Mouse (Mus musculus) embryonic facial prominence, embryonic 10.5 days (tissue): Measurements from ENCODE around the gene Uri1. TPM values are rescaled to one million over a fixed set of nuclear protein-coding genes. Genes with fewer than 3 reads are reported as not detected.
A peak's percentile ranks its signal among the peaks of the same experiment; 100 is the strongest.

Experiments
- DNase-seq: peaks from one replicate; pipeline ENCODE4 v3.0.0-alpha.2; 2017; ENCODE audit warnings: low spot score
- H3K27ac ChIP-seq: fragments of 300-500 bp; sonication (generic); replicated peaks from 2 replicates; pipeline ENCODE4 v1.5.1; 2016; ENCODE audit warnings: mild to moderate bottlenecking
- H3K27me3 ChIP-seq: fragments of 300-500 bp; sonication (generic); replicated peaks from 2 replicates; pipeline ENCODE4 v1.6.1; 2016; ENCODE audit warnings: low read depth, mild to moderate bottlenecking; ENCODE audit not compliant: poor library complexity, severe bottlenecking
- H3K36me3 ChIP-seq: fragments of 300-500 bp; sonication (generic); replicated peaks from 2 replicates; pipeline ENCODE4 v1.6.1; 2016; ENCODE audit warnings: mild to moderate bottlenecking, moderate library complexity
- H3K4me1 ChIP-seq: fragments of 300-500 bp; sonication (generic); 2 replicates; pipeline ENCODE4 v1.6.1; 2016
- H3K4me3 ChIP-seq: fragments of 300-500 bp; sonication (generic); 2 replicates; pipeline ENCODE4 v1.5.1; 2016; ENCODE audit warnings: mild to moderate bottlenecking, moderate library complexity
- H3K9me3 ChIP-seq: fragments of 300-500 bp; sonication (generic); 2 replicates; pipeline ENCODE4 v1.6.1; 2016; ENCODE audit warnings: mild to moderate bottlenecking
- WGBS: fragments of 180-500 bp; shearing (Covaris S2); methylation state at CpG from one replicate; pipeline ENCODE4 v1.1.7; 2016; 5-methylcytosine and 5-hydroxymethylcytosine counted together
- polyA plus RNA-seq: library from polyadenylated mRNA; unstranded; fragments of >200 nt; fragmentation: Nextera tagmentation; extraction: Ambion mirVana; gene quantifications from 2 replicates; pipeline ENCODE4 v1.2.1, GENCODE M21; 2016

Gene Uri1
- polyA plus RNA-seq, 1 experiment from 2014 or later: 49.0 TPM

DNA sequence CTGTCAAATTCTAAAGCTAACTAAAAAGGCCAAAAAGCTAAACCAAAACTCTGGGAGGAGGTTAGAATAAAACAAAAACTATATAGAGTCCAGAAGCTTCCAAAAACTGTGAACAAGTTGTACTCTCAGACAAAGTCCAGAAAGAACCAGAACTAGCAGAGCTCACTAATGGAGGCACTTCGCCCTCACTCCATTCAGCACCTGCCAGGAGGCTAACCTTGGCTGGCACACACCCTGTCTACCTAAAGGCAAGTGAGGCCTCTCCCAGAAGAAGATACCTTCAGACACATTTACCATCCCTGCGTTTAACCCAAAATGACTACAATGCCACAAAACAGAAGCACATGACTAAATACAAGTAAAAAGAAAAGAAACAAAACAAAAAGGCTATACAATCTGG lies 20.9 kb downstream of the Uri1 start:
- Histone ChIP-seq H3K4me3 (no peak overlapping the region), H3K9me3 (no peaks in the 10 kb centered on the region), H3K4me1 (no peaks in the 10 kb centered on the region; the same call in 1 of the 2 replicates), H3K27me3 (no peaks in the 10 kb centered on the region), H3K36me3 (no peaks in the 10 kb centered on the region), H3K27ac (no peak overlapping the region)
- DNase-seq: no peak
- 90% methylated on average over 2 of the region's 2 CpGs for WGBS

DNA sequence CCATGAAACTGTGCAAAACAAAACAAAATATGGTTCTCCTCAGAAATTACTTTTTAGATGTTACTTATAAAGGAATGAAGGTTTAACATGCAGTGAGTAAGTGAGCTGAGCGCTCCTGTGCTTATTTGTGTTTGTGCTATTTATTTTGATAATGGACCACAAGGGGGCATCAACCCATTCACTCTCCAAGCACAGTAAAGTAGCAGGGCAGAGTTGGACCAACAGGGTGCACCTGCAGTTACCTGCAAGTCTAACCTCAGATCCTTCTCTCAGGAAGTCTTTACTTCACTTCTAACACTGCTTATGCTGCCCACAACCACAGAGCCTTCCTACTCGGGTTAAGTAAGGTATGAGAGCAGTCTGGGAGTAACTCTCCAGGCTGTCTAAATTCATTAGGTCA lies 23.7 kb downstream of the Uri1 start:
- Histone ChIP-seq H3K27me3 (no peaks in the 10 kb centered on the region), H3K4me3 (no peak overlapping the region), H3K9me3 (no peaks in the 10 kb centered on the region), H3K4me1 (no peaks in the 10 kb centered on the region; the same call in 1 of the 2 replicates), H3K27ac (no peak overlapping the region), H3K36me3 (no peaks in the 10 kb centered on the region)
- WGBS: 55% methylated on average over 2 of the region's 2 CpGs
- DNase-seq: no peak

DNA sequence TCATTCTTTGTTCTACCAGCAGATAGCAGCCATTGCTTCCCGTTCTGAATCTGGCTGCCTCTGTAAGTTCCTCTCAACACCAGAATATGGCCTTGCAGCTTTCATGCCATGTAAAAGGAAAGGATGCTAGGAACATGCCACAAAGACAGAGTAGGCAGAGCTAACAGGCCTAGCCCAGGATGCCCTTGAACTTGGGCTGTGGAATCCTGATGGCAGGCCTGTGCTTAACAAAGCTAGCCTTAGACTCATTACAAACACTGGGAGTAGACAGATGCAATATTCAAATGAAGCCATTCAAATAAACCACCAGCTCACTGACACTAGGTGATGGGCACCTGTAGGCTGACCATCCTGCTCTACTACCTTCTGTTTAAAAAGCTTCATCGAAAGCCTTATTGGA lies 30.5 kb downstream of the Uri1 start:
- 93% methylated on average over 2 of the region's 2 CpGs for WGBS

GRCm38 (mm10) chr7:37984866-37985265 lies 38.5 kb downstream of the Uri1 start:
- DNase-seq: no peak
- 87% methylated on average over 5 of the region's 5 CpGs for WGBS

More for the DNA sequence above, 30.5 kb downstream of the Uri1 start:
- Histone ChIP-seq H3K9me3 (no peaks in the 10 kb centered on the region), H3K36me3 (no peaks in the 10 kb centered on the region), H3K27me3 (no peaks in the 10 kb centered on the region), H3K4me1 (no peaks in the 10 kb centered on the region), H3K27ac (no peak overlapping the region), H3K4me3 (no peak overlapping the region)
- no peak for DNase-seq

GRCm38 (mm10) chr7:37983471-37983870 lies 39.9 kb downstream of the Uri1 start:
- Histone ChIP-seq H3K27ac (no peak overlapping the region), H3K27me3 (no peaks in the 10 kb centered on the region), H3K4me1 (no peaks in the 10 kb centered on the region), H3K36me3 (peaks cover 26% of the 10 kb centered on the region), H3K9me3 (no peaks in the 10 kb centered on the region), H3K4me3 (no peak overlapping the region)
- 55% methylated on average over 6 of the region's 6 CpGs for WGBS
- no peak for DNase-seq

More at GRCm38 (mm10) chr7:37984866-37985265, 38.5 kb downstream of the Uri1 start:
- Histone ChIP-seq H3K36me3 (peaks cover 14% of the 10 kb centered on the region), H3K4me1 (no peaks in the 10 kb centered on the region), H3K27ac (no peak overlapping the region), H3K27me3 (no peaks in the 10 kb centered on the region), H3K9me3 (no peaks in the 10 kb centered on the region), H3K4me3 (no peak overlapping the region)

GRCm38 (mm10) chr7:37979729-37980128 lies 43.6 kb downstream of the Uri1 start:
- no peak for DNase-seq
- 95% methylated on average over 3 of the region's 3 CpGs for WGBS
- H3K27me3 ChIP-seq: no peaks in the 10 kb centered on the region
- H3K9me3 ChIP-seq: no peaks in the 10 kb centered on the region
- H3K4me1 ChIP-seq: no peaks in the 10 kb centered on the region
- no peak overlapping the region for H3K4me3 ChIP-seq
- H3K36me3 ChIP-seq: peaks cover 46% of the 10 kb centered on the region
- no peak overlapping the region for H3K27ac ChIP-seq

DNA sequence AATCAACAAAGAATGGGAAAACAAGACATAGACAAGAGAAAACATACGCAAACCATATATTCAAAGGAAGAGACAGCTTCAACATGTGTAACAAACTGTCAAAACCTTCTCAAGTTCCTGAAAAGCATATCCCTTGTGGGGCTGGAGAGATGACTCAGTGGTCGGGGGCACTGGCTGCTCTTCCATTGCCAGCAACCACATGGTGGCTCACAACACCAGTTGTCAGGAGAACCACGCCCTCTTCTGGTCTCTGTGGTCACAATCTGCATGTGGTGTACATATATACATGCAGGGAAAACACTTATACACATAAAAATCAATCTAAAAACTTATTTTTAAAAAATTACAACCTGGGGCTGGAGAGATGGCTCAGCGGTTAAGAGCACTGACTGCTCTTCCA lies 44.9 kb downstream of the Uri1 start:
- Histone ChIP-seq H3K27me3 (no peaks in the 10 kb centered on the region), H3K9me3 (no peaks in the 10 kb centered on the region), H3K27ac (no peak overlapping the region), H3K4me3 (no peak overlapping the region), H3K36me3 (peaks cover 48% of the 10 kb centered on the region), H3K4me1 (no peaks in the 10 kb centered on the region)
- no peak for DNase-seq
- WGBS: 91% methylated on average over 4 of the region's 4 CpGs

DNA sequence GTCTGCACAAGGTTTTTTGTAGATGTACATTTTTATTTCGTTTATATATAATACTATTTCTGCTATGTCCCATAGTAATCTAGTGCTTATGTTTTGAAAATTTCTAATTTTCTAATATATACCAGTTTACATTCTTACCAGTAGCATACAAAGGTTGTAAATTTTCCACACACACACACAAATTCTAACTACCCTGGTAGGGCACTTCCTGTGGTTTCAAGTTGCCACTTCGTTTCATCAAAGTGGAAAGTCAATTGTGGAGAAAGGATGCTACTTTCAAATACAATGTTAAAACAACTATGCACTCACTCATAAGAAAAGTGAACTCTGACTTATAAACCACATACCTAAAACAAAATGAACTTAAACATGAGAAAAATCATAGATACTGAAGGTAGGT lies 45.7 kb downstream of the Uri1 start:
- no peaks in the 10 kb centered on the region for H3K4me1 ChIP-seq
- WGBS: 88% methylated on average over 2 of the region's 2 CpGs
- peaks cover 53% of the 10 kb centered on the region for H3K36me3 ChIP-seq
- no peak overlapping the region for H3K27ac ChIP-seq
- no peaks in the 10 kb centered on the region for H3K27me3 ChIP-seq
- DNase-seq: no peak
- no peak overlapping the region for H3K4me3 ChIP-seq
- no peaks in the 10 kb centered on the region for H3K9me3 ChIP-seq

- Histone ChIP-seq H3K9me3 (no peaks in the 10 kb centered on the region), H3K4me1 (peaks cover 15% of the 10 kb centered on the region), H3K36me3 (peaks cover 25% of the 10 kb centered on the region), H3K27me3 (no peaks in the 10 kb centered on the region), H3K27ac (no peak overlapping the region), H3K4me3 (no peak overlapping the region)
- WGBS: 92% methylated on average over 2 of the region's 2 CpGs
- DNase-seq: no peak
Measured at GRCm38 (mm10) chr7:37972999-37973555, 50.3 kb downstream of the Uri1 start.

DNA sequence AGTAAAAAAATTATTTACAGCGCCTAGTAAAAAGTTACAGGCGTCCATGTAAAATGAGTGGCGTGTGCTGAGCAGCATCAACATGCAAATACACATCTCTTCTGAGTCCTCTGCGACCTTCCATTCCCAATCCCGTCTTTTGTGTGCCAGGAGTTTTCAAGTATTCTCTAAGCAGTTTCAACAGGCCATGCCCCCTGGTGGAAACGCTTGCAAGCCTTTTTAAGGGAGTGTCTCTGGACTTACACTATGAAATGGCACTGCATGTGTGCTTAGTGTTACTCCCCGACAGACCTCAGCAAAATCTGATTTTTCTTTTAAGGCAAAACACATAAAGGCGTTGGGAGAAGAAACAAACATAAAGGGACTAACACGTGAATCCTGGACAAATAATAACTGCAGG lies 50.8 kb downstream of the Uri1 start:
- peaks cover 26% of the 10 kb centered on the region for H3K36me3 ChIP-seq
- peak; percentile 20 for DNase-seq
- 78% methylated on average over 9 of the region's 9 CpGs for WGBS

DNA sequence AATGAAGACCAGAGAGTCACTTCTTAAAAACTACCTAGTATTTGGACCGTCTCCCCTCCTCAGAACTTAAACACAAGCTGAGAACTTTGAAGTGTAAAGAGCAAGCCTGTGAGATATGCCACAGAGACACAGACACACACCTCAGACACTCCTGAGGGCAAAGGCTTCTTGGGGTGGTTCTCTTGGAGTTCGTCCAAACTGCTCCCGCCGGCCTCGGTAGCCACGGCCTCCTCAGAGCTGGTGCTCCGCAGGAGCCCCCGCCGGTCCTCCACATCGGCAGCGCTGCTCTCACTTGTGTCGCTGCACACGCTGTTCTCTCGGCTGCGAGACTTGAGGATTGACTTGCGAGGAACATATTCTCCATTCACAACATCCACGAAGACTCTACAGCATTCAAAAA lies 61.0 kb downstream of the Uri1 start:
- Histone ChIP-seq H3K4me3 (no peak overlapping the region), H3K9me3 (no peaks in the 10 kb centered on the region), H3K27me3 (no peaks in the 10 kb centered on the region), H3K27ac (no peak overlapping the region), H3K36me3 (peaks cover 82% of the 10 kb centered on the region), H3K4me1 (no peaks in the 10 kb centered on the region)
- no peak for DNase-seq
- WGBS: 94% methylated on average over 17 of the region's 17 CpGs

More for the DNA sequence above, 50.8 kb downstream of the Uri1 start:
- Histone ChIP-seq H3K9me3 (no peaks in the 10 kb centered on the region), H3K27me3 (no peaks in the 10 kb centered on the region), H3K4me3 (no peak overlapping the region), H3K4me1 (peaks cover 15% of the 10 kb centered on the region), H3K27ac (no peak overlapping the region)

GRCm38 (mm10) chr7:37961247-37961646 lies 62.1 kb downstream of the Uri1 start:
- no peak for DNase-seq
- no peaks in the 10 kb centered on the region for H3K9me3 ChIP-seq
- WGBS: 91% methylated on average over 11 of the region's 11 CpGs
- H3K27ac ChIP-seq: no peak overlapping the region
- no peaks in the 10 kb centered on the region for H3K27me3 ChIP-seq
- H3K4me1 ChIP-seq: no peaks in the 10 kb centered on the region
- H3K4me3 ChIP-seq: no peak overlapping the region
- peaks cover 86% of the 10 kb centered on the region for H3K36me3 ChIP-seq

- no peak for DNase-seq
- Histone ChIP-seq H3K27me3 (no peaks in the 10 kb centered on the region), H3K4me1 (no peaks in the 10 kb centered on the region), H3K4me3 (no peak overlapping the region), H3K9me3 (peaks cover 3% of the 10 kb centered on the region; the same call in 1 of the 2 replicates), H3K36me3 (peaks cover 42% of the 10 kb centered on the region), H3K27ac (no peak overlapping the region)
- WGBS: 80% methylated on average over 9 of the region's 9 CpGs
Measured at GRCm38 (mm10) chr7:37951841-37952240, 71.5 kb downstream of the Uri1 start.
